Mouse (Mus musculus) cerebellum, adult 11 months (tissue): ENCODE results near the gene Aldh3b1.

Experiments
- DNase-seq: peaks from one replicate; pipeline ENCODE4 v3.0.0; 2022

Gene Aldh3b1

DNA sequence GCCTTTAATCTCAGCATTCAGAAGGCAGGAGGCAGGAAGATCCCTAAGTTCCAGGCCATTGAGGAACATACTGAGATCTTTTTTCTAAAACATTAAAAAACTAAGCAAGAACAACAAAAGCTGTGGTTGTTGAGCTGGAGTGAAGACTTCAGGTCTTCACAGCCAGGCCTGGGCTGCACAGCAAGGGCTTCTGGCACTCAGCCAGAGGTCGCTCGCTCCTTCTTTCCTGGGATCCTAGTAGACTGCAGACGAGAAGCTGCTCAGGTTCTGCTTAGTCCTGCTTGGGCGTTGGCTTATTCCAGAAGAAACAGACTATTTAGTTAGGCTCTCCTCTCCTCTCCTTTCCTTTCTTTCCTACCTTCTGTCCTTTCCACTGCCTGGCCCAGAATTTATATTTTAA lies 57.2 kb downstream of the Aldh3b1 start:
- DNase-seq = no peak

DNA sequence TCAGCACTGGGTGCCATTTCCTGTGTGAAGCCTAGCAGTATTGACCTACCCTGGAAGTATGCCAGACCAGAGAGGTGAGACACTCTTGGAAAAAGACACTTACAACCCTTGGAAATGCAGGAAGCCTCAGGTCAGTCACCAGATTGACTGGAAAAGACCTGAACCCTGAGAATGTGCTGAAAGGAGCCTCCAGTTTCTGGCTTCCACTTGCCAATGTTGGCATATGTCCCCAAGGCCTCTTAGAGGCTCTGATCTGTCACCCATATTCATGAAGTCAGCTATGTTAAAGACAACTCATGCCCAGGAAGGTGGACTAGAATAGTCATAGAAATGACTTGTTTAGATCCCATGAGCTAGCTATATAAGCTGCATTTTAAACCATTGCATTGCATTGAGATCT lies 58.1 kb downstream of the Aldh3b1 start:
- no peak for DNase-seq

DNA sequence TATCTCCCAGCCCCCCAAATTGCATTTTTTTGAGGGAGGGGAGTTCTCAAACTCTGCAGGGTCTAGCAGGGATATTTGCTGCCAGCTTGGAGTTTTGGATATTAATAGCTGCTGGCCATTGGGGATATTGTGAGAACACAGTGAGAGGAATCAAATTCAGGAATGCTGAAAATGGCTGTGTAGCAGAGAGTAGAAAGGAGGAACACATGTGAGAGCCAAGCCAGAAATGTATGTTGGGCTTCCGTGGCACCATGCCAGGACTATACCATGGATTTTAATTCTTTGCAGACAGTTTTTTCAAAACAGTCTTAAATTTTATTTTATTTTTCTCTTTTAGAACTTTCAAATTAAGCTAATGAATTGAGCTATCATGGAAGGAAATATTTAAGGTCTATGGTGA lies 61.3 kb downstream of the Aldh3b1 start:
- no peak for DNase-seq

DNA sequence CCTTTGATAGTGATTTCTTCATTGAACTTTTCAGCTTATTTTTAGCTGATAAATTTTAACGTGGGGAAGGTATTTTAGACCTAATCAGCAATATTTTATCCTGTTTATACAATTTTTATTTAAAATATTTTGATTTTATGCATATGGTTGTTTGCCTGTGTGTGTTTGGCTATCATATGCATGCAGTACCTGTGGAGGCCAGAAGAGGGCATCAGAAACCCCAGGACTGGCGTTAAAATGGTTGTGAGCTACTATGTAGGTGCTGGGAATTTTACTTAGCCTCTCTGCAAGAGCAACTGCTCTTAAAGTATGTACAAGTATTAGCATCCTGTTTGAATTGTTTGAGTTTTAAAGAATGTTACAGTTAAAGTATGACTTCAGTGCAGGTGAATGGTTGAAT lies 64.6 kb downstream of the Aldh3b1 start:
- no peak for DNase-seq
